Comparison of ENCODE assay signal across 11 mouse cellular contexts in the genomic region with DNA sequence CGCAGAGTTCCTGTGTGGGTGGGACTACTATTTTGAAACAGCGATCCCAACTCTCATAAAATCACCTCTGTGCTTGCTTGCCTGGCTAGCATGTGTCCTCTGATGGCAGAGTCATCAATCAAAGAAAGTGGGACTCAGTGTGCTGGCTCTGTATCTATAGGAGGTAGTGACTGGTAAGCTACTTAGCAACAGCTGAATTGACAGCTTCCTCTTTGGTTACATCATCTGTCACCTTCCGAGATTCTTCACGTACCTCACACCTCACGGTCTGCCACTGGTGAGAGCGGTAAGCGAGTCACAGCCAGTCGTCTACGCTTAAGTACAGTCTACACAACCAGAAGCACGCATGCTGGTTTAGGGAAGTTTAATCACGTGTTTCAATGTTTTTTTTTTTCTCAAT.
DNase-seq lines count a peak whose midpoint lies in the region; ATAC-seq and TF ChIP-seq lines count a peak whose summit lies in the region.
"Had no signal": no experiment of that assay in that cellular context is flagged by ENCODE, and none has a peak within 500 bp of the region (broad histone marks: within the 10 kb centered on the region; RNA-seq: fewer than 3 reads in every experiment).

No protein-coding gene starts in this region.

- no peak for ATAC-seq in heart, embryonic 15.5 days (replicated peaks; ENCODE audit: insufficient number of reproducible peaks, insufficient read depth, low FRiP score, low read depth)
- ATAC-seq in limb, embryonic 11.5 days (ENCODE audit: insufficient number of reproducible peaks, low FRiP score, low TSS enrichment, low read depth) = peak; percentile 81; the same call in 1 of the 2 replicates
- ATAC-seq in megakaryocyte, adult 5-6 weeks (ENCODE audit: poor library complexity, severe bottlenecking) = no peak
- ATAC-seq: activated CD4-positive, CD25-positive, alpha-beta regulatory T cell, adult 4 months had no signal

- H3K9ac ChIP-seq in heart, embryonic 15.5 days = no peak overlapping the region
- no peak overlapping the region for H3K9ac ChIP-seq in CH12.LX (ENCODE audit: insufficient read depth, low read depth)
- no peak overlapping the region for H3K9ac ChIP-seq in limb, embryonic 11.5 days (ENCODE audit: low read length)

- DNase-seq in heart, adult 9 months (ENCODE audit: low spot score in 2 of 2) = no peak
- DNase-seq in CH12.LX (ENCODE audit: extremely low read depth) = no peak
- peak; percentile 58 for DNase-seq in embryo, embryonic 10.5 days (ENCODE audit: low spot score)
- peak; percentile 43 for DNase-seq in limb, embryonic 11.5 days (ENCODE audit: low spot score)
- DNase-seq in gastrocnemius, adult 18-20 months (ENCODE audit: low spot score) = no peak
- no peak for DNase-seq in layer of hippocampus, adult 18-20 months (ENCODE audit: low spot score in 2 of 2)
- DNase-seq: lung, postnatal 14 days; thymus, adult 18-20 months had no signal

- no peaks in the 10 kb centered on the region for H3K27me3 ChIP-seq in heart, embryonic 15.5 days
- H3K27me3 ChIP-seq in CH12.LX (replicated peaks) = no peaks in the 10 kb centered on the region
- H3K27me3 ChIP-seq in limb, embryonic 11.5 days (ENCODE audit: control insufficient read depth, insufficient read depth, low read length) = no peaks in the 10 kb centered on the region

- no peak overlapping the region for H3K4me3 ChIP-seq in heart, embryonic 15.5 days
- H3K4me3 ChIP-seq in CH12.LX (replicated peaks in 1 of 3; ENCODE audit: low read depth in 2 of 3, low read length in 2 of 3, poor library complexity in 1 of 3) = no peak overlapping the region
- H3K4me3 ChIP-seq in limb, embryonic 11.5 days (ENCODE audit: low read depth, low read length) = no peak overlapping the region

- dilution Hi-C loops in CH12.LX (cut with MboI; ENCODE audit: extremely low pct_ligation_motif_present, extremely low pct_unique_long_range_greater_than_20kb, low sequenced_read_pairs) = no loop called here

- TF ChIP-seq EP300 in CH12.LX (IDR thresholded peaks at IDR 0.05; ENCODE audit: low read length) = no peak

- in situ Hi-C loops in CH12.LX (cut with MboI; ENCODE audit: low pct_ligation_motif_present, low pct_unique_long_range_greater_than_20kb, low sequenced_read_pairs) = no loop called here

- no peaks in the 10 kb centered on the region for H3K36me3 ChIP-seq in heart, embryonic 15.5 days
- H3K36me3 ChIP-seq in CH12.LX (replicated peaks in 1 of 2; ENCODE audit: control insufficient read depth in 1 of 2, insufficient read depth in 1 of 2, low read length in 1 of 2) = no peaks in the 10 kb centered on the region
- H3K36me3 ChIP-seq in limb, embryonic 11.5 days (ENCODE audit: control insufficient read depth, insufficient read depth, low read length) = no peaks in the 10 kb centered on the region

- TF ChIP-seq POLR2A in CH12.LX (IDR thresholded peaks at IDR 0.05; ENCODE audit: low read depth, low read length) = no peak

- no peak overlapping the region for H3K27ac ChIP-seq in heart, embryonic 15.5 days
- H3K27ac ChIP-seq in CH12.LX (ENCODE audit: insufficient read depth, low read depth) = no peak overlapping the region
- H3K27ac ChIP-seq in limb, embryonic 11.5 days (replicated peaks; ENCODE audit: low read depth, low read length) = no peak overlapping the region

- no peaks in the 10 kb centered on the region for H3K9me3 ChIP-seq in heart, embryonic 15.5 days (replicated peaks)
- no peaks in the 10 kb centered on the region for H3K9me3 ChIP-seq in CH12.LX (replicated peaks; ENCODE audit: low read length)
- H3K9me3 ChIP-seq in limb, embryonic 11.5 days (ENCODE audit: control insufficient read depth, low read length) = no peaks in the 10 kb centered on the region

- no peak for TF ChIP-seq CTCF in CH12.LX (conservative IDR thresholded peaks at IDR 0.05 in 1 of 2, IDR thresholded peaks at IDR 0.05 in 1 of 2; ENCODE audit: low read depth in 2 of 2, low read length in 2 of 2)

- H3K4me2 ChIP-seq in heart, embryonic 15.5 days = peak overlapping the region; percentile 44
- peak overlapping the region; percentile 46; the same call in 1 of the 2 replicates for H3K4me2 ChIP-seq in CH12.LX (ENCODE audit: insufficient read depth, low read depth, poor library complexity, severe bottlenecking)
- H3K4me2 ChIP-seq in limb, embryonic 11.5 days (ENCODE audit: low read depth, severe bottlenecking) = peak overlapping the region; percentile 18; the same call in 1 of the 2 replicates

- no peak for TF ChIP-seq RAD21 in CH12.LX (IDR thresholded peaks at IDR 0.05; ENCODE audit: low read depth, low read length)

- 22% methylated on average over 11 of the region's 11 CpGs for WGBS in heart, embryonic 15.5 days
- 15% methylated on average over 11 of the region's 11 CpGs for WGBS in limb, embryonic 11.5 days

- 0 out of 2 replicates have a peak, but pooled peaks cover 4% of the 10 kb centered on the region for H3K4me1 ChIP-seq in heart, embryonic 15.5 days (replicated peaks)
- peaks cover 3 to 10% of the 10 kb centered on the region in 2 experiments; a peak in 3 of 4 replicates for H3K4me1 ChIP-seq in CH12.LX (ENCODE audit: control insufficient read depth in 1 of 2, insufficient read depth in 2 of 2)
- H3K4me1 ChIP-seq in limb, embryonic 11.5 days (ENCODE audit: control insufficient read depth, insufficient read depth, low read length) = no peaks in the 10 kb centered on the region

- no peaks in the 10 kb centered on the region for H3K79me2 ChIP-seq in CH12.LX (replicated peaks; ENCODE audit: control insufficient read depth, extremely low read depth, insufficient read depth, poor library complexity, severe bottlenecking)

TF ChIP-seq in CH12.LX, 34 proteins besides CTCF, POLR2A, EP300 and RAD21:
- TF ChIP-seq BHLHE40 (IDR thresholded peaks at IDR 0.05; ENCODE audit: low read depth, low read length) = peak; percentile 32; the same call in 1 of the 2 replicates
- TF ChIP-seq ZNF384 (IDR thresholded peaks at IDR 0.05; ENCODE audit: low read depth, low read length) = peak; percentile 37; the same call in 1 of the 2 replicates
- no peak for TF ChIP-seq JUND (conservative IDR thresholded peaks at IDR 0.05; ENCODE audit: low read depth, low read length)

Comparison
In these comparisons a context has a peak if more than half of its experiments do, and no peak if none do; other contexts are left out.
1. DNase-seq: peak in embryo, embryonic 10.5 days (single experiment) and limb, embryonic 11.5 days (single experiment); none in heart, adult 9 months (0 of 2), CH12.LX (single experiment), gastrocnemius, adult 18-20 months (single experiment) and layer of hippocampus, adult 18-20 months (0 of 2).
2. Peak in every context shown above with its lines, with median percentiles within 50 percentile points of each other: H3K4me2 ChIP-seq.